Mouse (Mus musculus): ENCODE measurements at regions not wholly inside any gene's neighbourhood (a gene's known extent, or its start where the extent isn't known, plus 50 kb on each side); places are given as distances from the start of the nearest gene placed in this dataset.

- no peaks in the 10 kb centered on the region for H3K36me3 ChIP-seq (ENCODE audit: control insufficient read depth, insufficient read depth, low read length)
- H3K27ac ChIP-seq (replicated peaks; ENCODE audit: low read depth, low read length): no peak overlapping the region
- no peak overlapping the region for H3K4me2 ChIP-seq (ENCODE audit: low read depth, low read length)
- DNase-seq (ENCODE audit: low spot score) (no peak), ATAC-seq (ENCODE audit: low read depth) (no peak)
- no peaks in the 10 kb centered on the region for H3K27me3 ChIP-seq (replicated peaks; ENCODE audit: control insufficient read depth, insufficient read depth, low read length)
- H3K4me1 ChIP-seq (ENCODE audit: control insufficient read depth, insufficient read depth, low read length): no peaks in the 10 kb centered on the region
- no peaks in the 10 kb centered on the region for H3K9me3 ChIP-seq (ENCODE audit: control insufficient read depth, low read length)
- H3K9ac ChIP-seq (ENCODE audit: low read depth, low read length): no peak overlapping the region
- no peak overlapping the region for H3K4me3 ChIP-seq (ENCODE audit: low read depth, low read length)
- WGBS: 88% methylated on average over 1 of the region's 1 CpGs
Measured at GRCm38 (mm10) chr3:135001270-135001669, 172.5 kb downstream of the Tacr3 start.

- Histone ChIP-seq H3K9me3 (ENCODE audit: control insufficient read depth, low read length) (no peaks in the 10 kb centered on the region), H3K4me1 (ENCODE audit: control insufficient read depth, insufficient read depth, low read length) (no peaks in the 10 kb centered on the region), H3K9ac (ENCODE audit: low read depth, low read length) (no peak overlapping the region), H3K36me3 (ENCODE audit: control insufficient read depth, insufficient read depth, low read length) (no peaks in the 10 kb centered on the region), H3K4me3 (ENCODE audit: low read depth, low read length) (no peak overlapping the region), H3K27me3 (replicated peaks; ENCODE audit: control insufficient read depth, insufficient read depth, low read length) (no peaks in the 10 kb centered on the region), H3K4me2 (ENCODE audit: low read depth, low read length) (no peak overlapping the region), H3K27ac (replicated peaks; ENCODE audit: low read depth, low read length) (no peak overlapping the region)
- WGBS: 73% methylated on average over 4 of the region's 4 CpGs
- no peak for ATAC-seq (ENCODE audit: low read depth)
- no peak for DNase-seq (ENCODE audit: low spot score)
Measured at GRCm38 (mm10) chr3:135015784-135016183, 187.0 kb downstream of the Tacr3 start.

- 84% methylated on average over 2 of the region's 2 CpGs for WGBS
- DNase-seq (ENCODE audit: low spot score) (no peak), ATAC-seq (ENCODE audit: low read depth) (no peak)
- Histone ChIP-seq H3K4me1 (ENCODE audit: control insufficient read depth, insufficient read depth, low read length) (no peaks in the 10 kb centered on the region), H3K9ac (ENCODE audit: low read depth, low read length) (no peak overlapping the region), H3K27me3 (replicated peaks; ENCODE audit: control insufficient read depth, insufficient read depth, low read length) (no peaks in the 10 kb centered on the region), H3K27ac (replicated peaks; ENCODE audit: low read depth, low read length) (no peak overlapping the region), H3K4me3 (ENCODE audit: low read depth, low read length) (no peak overlapping the region), H3K4me2 (ENCODE audit: low read depth, low read length) (no peak overlapping the region), H3K36me3 (ENCODE audit: control insufficient read depth, insufficient read depth, low read length) (no peaks in the 10 kb centered on the region), H3K9me3 (ENCODE audit: control insufficient read depth, low read length) (no peaks in the 10 kb centered on the region)
Measured at GRCm38 (mm10) chr3:135024366-135024765, 188.0 kb upstream of the Cenpe start.

- no peak overlapping the region for H3K4me2 ChIP-seq (ENCODE audit: low read depth, low read length)
- no peaks in the 10 kb centered on the region for H3K9me3 ChIP-seq (ENCODE audit: control insufficient read depth, low read length)
- no peaks in the 10 kb centered on the region for H3K4me1 ChIP-seq (ENCODE audit: control insufficient read depth, insufficient read depth, low read length)
- H3K27me3 ChIP-seq (replicated peaks; ENCODE audit: control insufficient read depth, insufficient read depth, low read length): no peaks in the 10 kb centered on the region
- DNase-seq (ENCODE audit: low spot score): no peak
- H3K4me3 ChIP-seq (ENCODE audit: low read depth, low read length): no peak overlapping the region
- no peak for ATAC-seq (ENCODE audit: low read depth)
- H3K36me3 ChIP-seq (ENCODE audit: control insufficient read depth, insufficient read depth, low read length): no peaks in the 10 kb centered on the region
- H3K27ac ChIP-seq (replicated peaks; ENCODE audit: low read depth, low read length): no peak overlapping the region
- no peak overlapping the region for H3K9ac ChIP-seq (ENCODE audit: low read depth, low read length)
- WGBS: 83% methylated on average over 1 of the region's 1 CpGs
Measured at GRCm38 (mm10) chr3:135024799-135025198, 187.5 kb upstream of the Cenpe start.

GRCm38 (mm10) chr3:135032483-135032882 is 179.9 kb upstream of the Cenpe start:
- no peaks in the 10 kb centered on the region for H3K4me1 ChIP-seq (ENCODE audit: control insufficient read depth, insufficient read depth, low read length)
- no peak overlapping the region for H3K9ac ChIP-seq (ENCODE audit: low read depth, low read length)
- H3K36me3 ChIP-seq (ENCODE audit: control insufficient read depth, insufficient read depth, low read length): no peaks in the 10 kb centered on the region
- WGBS: 73% methylated on average over 2 of the region's 2 CpGs
- DNase-seq (ENCODE audit: low spot score) (no peak), ATAC-seq (ENCODE audit: low read depth) (no peak)
- H3K4me3 ChIP-seq (ENCODE audit: low read depth, low read length): no peak overlapping the region
- H3K27me3 ChIP-seq (replicated peaks; ENCODE audit: control insufficient read depth, insufficient read depth, low read length): no peaks in the 10 kb centered on the region
- H3K27ac ChIP-seq (replicated peaks; ENCODE audit: low read depth, low read length): no peak overlapping the region
- H3K9me3 ChIP-seq (ENCODE audit: control insufficient read depth, low read length): no peaks in the 10 kb centered on the region
- no peak overlapping the region for H3K4me2 ChIP-seq (ENCODE audit: low read depth, low read length)

- 19% methylated on average over 1 of the region's 1 CpGs for WGBS
- H3K27me3 ChIP-seq (replicated peaks; ENCODE audit: control insufficient read depth, insufficient read depth, low read length): no peaks in the 10 kb centered on the region
- no peak overlapping the region for H3K27ac ChIP-seq (replicated peaks; ENCODE audit: low read depth, low read length)
- H3K9me3 ChIP-seq (ENCODE audit: control insufficient read depth, low read length): no peaks in the 10 kb centered on the region
- no peaks in the 10 kb centered on the region for H3K36me3 ChIP-seq (ENCODE audit: control insufficient read depth, insufficient read depth, low read length)
- H3K4me2 ChIP-seq (ENCODE audit: low read depth, low read length): no peak overlapping the region
- no peak overlapping the region for H3K4me3 ChIP-seq (ENCODE audit: low read depth, low read length)
- ATAC-seq (ENCODE audit: low read depth) (no peak; the same call in 1 of the 2 replicates), DNase-seq (ENCODE audit: low spot score) (no peak)
- no peaks in the 10 kb centered on the region for H3K4me1 ChIP-seq (ENCODE audit: control insufficient read depth, insufficient read depth, low read length)
- H3K9ac ChIP-seq (ENCODE audit: low read depth, low read length): no peak overlapping the region
Measured at GRCm38 (mm10) chr3:135037383-135037782, 175.0 kb upstream of the Cenpe start.

- no peaks in the 10 kb centered on the region for H3K4me1 ChIP-seq (ENCODE audit: control insufficient read depth, insufficient read depth, low read length)
- no peaks in the 10 kb centered on the region for H3K27me3 ChIP-seq (replicated peaks; ENCODE audit: control insufficient read depth, insufficient read depth, low read length)
- no peaks in the 10 kb centered on the region for H3K36me3 ChIP-seq (ENCODE audit: control insufficient read depth, insufficient read depth, low read length)
- no peak overlapping the region for H3K9ac ChIP-seq (ENCODE audit: low read depth, low read length)
- H3K9me3 ChIP-seq (ENCODE audit: control insufficient read depth, low read length): no peaks in the 10 kb centered on the region
- no peak overlapping the region for H3K27ac ChIP-seq (replicated peaks; ENCODE audit: low read depth, low read length)
- no peak overlapping the region for H3K4me3 ChIP-seq (ENCODE audit: low read depth, low read length)
- peak; percentile 60; the same call in 1 of the 2 replicates for ATAC-seq (ENCODE audit: low read depth)
- whole genome bisulfite sequencing: 36% methylated on average over 4 of the region's 4 CpGs
- H3K4me2 ChIP-seq (ENCODE audit: low read depth, low read length): no peak overlapping the region
- no peak for DNase-seq (ENCODE audit: low spot score)
Measured at GRCm38 (mm10) chr3:135042195-135042594, 170.1 kb upstream of the Cenpe start.

GRCm38 (mm10) chr3:135045769-135046277 is 166.5 kb upstream of the Cenpe start:
- ATAC-seq (ENCODE audit: low read depth): no peak
- Histone ChIP-seq H3K27me3 (replicated peaks; ENCODE audit: control insufficient read depth, insufficient read depth, low read length) (no peaks in the 10 kb centered on the region), H3K27ac (replicated peaks; ENCODE audit: low read depth, low read length) (no peak overlapping the region), H3K36me3 (ENCODE audit: control insufficient read depth, insufficient read depth, low read length) (no peaks in the 10 kb centered on the region), H3K9me3 (ENCODE audit: control insufficient read depth, low read length) (no peaks in the 10 kb centered on the region), H3K4me2 (ENCODE audit: low read depth, low read length) (no peak overlapping the region), H3K9ac (ENCODE audit: low read depth, low read length) (no peak overlapping the region), H3K4me3 (ENCODE audit: low read depth, low read length) (no peak overlapping the region), H3K4me1 (ENCODE audit: control insufficient read depth, insufficient read depth, low read length) (no peaks in the 10 kb centered on the region)
- no peak for DNase-seq (ENCODE audit: low spot score)
- WGBS: 67% methylated on average over 3 of the region's 3 CpGs

GRCm38 (mm10) chr3:135091487-135091886 is 120.8 kb upstream of the Cenpe start:
- Histone ChIP-seq H3K4me2 (ENCODE audit: low read depth, low read length) (no peak overlapping the region), H3K27ac (replicated peaks; ENCODE audit: low read depth, low read length) (no peak overlapping the region), H3K4me3 (ENCODE audit: low read depth, low read length) (no peak overlapping the region), H3K4me1 (ENCODE audit: control insufficient read depth, insufficient read depth, low read length) (no peaks in the 10 kb centered on the region), H3K9ac (ENCODE audit: low read depth, low read length) (no peak overlapping the region), H3K36me3 (ENCODE audit: control insufficient read depth, insufficient read depth, low read length) (no peaks in the 10 kb centered on the region), H3K27me3 (replicated peaks; ENCODE audit: control insufficient read depth, insufficient read depth, low read length) (no peaks in the 10 kb centered on the region), H3K9me3 (ENCODE audit: control insufficient read depth, low read length) (no peaks in the 10 kb centered on the region)
- ATAC-seq (ENCODE audit: low read depth) (no peak), DNase-seq (ENCODE audit: low spot score) (peak; percentile 4)

All from embryonic facial prominence, embryonic 14.5 days (tissue).